Mouse (Mus musculus) CD8-positive naive resting alpha-beta T cell, adult 2 months (primary cell): ENCODE results near the gene Pus10.

ENCODE experiments used
- DNase-seq, 2 experiments: peaks; one replicate each; pipeline ENCODE4 v3.0.0; 2022; ENCODE audit warnings: low read depth in 2 of 2, low spot score in 2 of 2

Pus10 gene

GRCm38 (mm10) chr11:23693286-23693685 lies 27.8 kb downstream of the Pus10 start:
- DNase-seq, result no peak

- DNase-seq, result no peak
These were observed 30.4 kb downstream of the Pus10 start for GRCm38 (mm10) chr11:23695847-23696246.

- no peak for DNase-seq
These were observed 33.1 kb downstream of the Pus10 start for GRCm38 (mm10) chr11:23698526-23698925.

- peak in 1 of 2 experiments; percentile 4 for DNase-seq
These were observed 34.1 kb downstream of the Pus10 start for GRCm38 (mm10) chr11:23699414-23700095.

GRCm38 (mm10) chr11:23701831-23702230 lies 36.4 kb downstream of the Pus10 start:
- no peak for DNase-seq

GRCm38 (mm10) chr11:23704604-23705294 lies 39.3 kb downstream of the Pus10 start:
- DNase-seq, result no peak

- DNase-seq, result no peak
These were observed 46.8 kb downstream of the Pus10 start for GRCm38 (mm10) chr11:23712299-23712698.

GRCm38 (mm10) chr11:23718856-23719255 lies 53.4 kb downstream of the Pus10 start:
- DNase-seq, result no peak

GRCm38 (mm10) chr11:23719825-23720224 lies 54.4 kb downstream of the Pus10 start:
- no peak for DNase-seq

- DNase-seq, result no peak
These were observed 56.9 kb downstream of the Pus10 start for GRCm38 (mm10) chr11:23722326-23722725.

GRCm38 (mm10) chr11:23725850-23726249 lies 60.4 kb downstream of the Pus10 start:
- no peak for DNase-seq

- no peak for DNase-seq
These were observed 61.0 kb downstream of the Pus10 start for GRCm38 (mm10) chr11:23726441-23726840.

GRCm38 (mm10) chr11:23728186-23728585 lies 62.7 kb downstream of the Pus10 start:
- DNase-seq, result no peak

- DNase-seq, result no peak
These were observed 64.6 kb downstream of the Pus10 start for GRCm38 (mm10) chr11:23730120-23730519.

GRCm38 (mm10) chr11:23732840-23733239 lies 67.4 kb downstream of the Pus10 start:
- DNase-seq, result no peak

- DNase-seq, result no peak
These were observed 69.3 kb downstream of the Pus10 start for GRCm38 (mm10) chr11:23734749-23735286.

- no peak for DNase-seq
These were observed 70.5 kb downstream of the Pus10 start for GRCm38 (mm10) chr11:23735820-23736470.

GRCm38 (mm10) chr11:23740895-23741294 lies 75.4 kb downstream of the Pus10 start:
- no peak for DNase-seq

GRCm38 (mm10) chr11:23741386-23741785 lies 75.9 kb downstream of the Pus10 start:
- no peak for DNase-seq

- no peak for DNase-seq
These were observed 78.9 kb downstream of the Pus10 start for GRCm38 (mm10) chr11:23744352-23744751.

GRCm38 (mm10) chr11:23746102-23746501 lies 80.6 kb downstream of the Pus10 start:
- DNase-seq, result no peak

- DNase-seq, result no peak
These were observed 87.7 kb downstream of the Pus10 start for GRCm38 (mm10) chr11:23753136-23753710.
